Mouse (Mus musculus): ENCODE data around the gene Ttc30b.
"Not testable (repeated sequence)": the region's sequence is repeated elsewhere in the genome, so short reads cannot be mapped to it uniquely, and the experiment has no call there.

Gene Ttc30b

DNA sequence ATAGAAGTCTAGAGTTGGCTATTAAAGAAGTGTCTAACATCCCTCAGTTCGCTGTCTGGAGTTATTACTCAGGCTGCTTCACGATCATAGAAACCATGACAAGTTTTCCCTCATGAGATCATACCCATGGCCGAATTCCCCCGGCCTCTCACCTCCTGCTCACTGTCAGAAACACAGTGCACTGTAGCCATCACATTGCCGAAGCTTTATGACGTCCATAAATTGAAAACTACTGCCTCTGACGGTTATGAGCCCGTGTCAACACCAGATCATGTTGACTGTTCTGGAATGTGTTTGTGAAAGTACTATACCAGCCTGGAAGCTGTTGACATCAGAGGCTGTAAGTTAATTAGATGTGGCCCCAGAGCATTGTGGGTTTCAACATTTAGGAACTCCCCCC, 12.3 kb upstream of the Ttc30b start:
- no peak for DNase-seq (ENCODE audit: low read depth)

DNA sequence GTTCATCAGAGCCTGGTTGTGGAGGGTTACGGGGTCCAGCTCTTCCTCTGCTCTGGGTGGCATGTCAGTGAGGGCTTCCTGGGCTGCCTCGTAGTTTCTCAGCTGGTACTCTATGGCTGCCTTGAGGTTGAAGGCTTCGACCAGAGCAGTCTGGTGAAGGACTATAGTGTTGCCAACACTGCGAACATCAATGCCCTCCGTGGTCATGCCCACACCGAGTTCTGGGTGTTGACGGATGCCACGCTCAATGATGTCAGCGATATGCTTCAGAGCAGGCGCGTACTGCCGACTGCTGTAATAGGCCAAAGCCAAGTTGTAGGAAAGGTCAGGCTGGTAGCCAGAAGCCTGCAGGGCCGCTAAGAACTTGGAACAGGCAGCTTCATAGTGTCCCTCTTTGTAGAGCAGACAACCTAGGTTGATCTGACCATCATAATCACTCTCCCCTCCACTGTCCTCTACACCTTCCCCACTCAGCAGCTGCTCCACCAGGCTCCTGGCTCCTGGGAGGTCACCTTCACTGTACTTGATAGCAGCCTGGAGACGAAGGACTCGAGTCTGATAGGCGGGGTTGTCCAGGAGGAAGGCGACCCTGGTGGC, 767 bp downstream of the Ttc30b start:
- peak; percentile 12 for DNase-seq (ENCODE audit: low read depth)

GRCm38 (mm10) chr2:75936685-75937084, 1.7 kb downstream of the Ttc30b start:
- DNase-seq (ENCODE audit: low read depth) = not testable (repeated sequence)

- no peak for DNase-seq (ENCODE audit: low read depth)
These were observed 4.8 kb downstream of the Ttc30b start for GRCm38 (mm10) chr2:75933541-75933940.

GRCm38 (mm10) chr2:75930941-75931340, 7.4 kb downstream of the Ttc30b start:
- DNase-seq (ENCODE audit: low read depth) = no peak

DNA sequence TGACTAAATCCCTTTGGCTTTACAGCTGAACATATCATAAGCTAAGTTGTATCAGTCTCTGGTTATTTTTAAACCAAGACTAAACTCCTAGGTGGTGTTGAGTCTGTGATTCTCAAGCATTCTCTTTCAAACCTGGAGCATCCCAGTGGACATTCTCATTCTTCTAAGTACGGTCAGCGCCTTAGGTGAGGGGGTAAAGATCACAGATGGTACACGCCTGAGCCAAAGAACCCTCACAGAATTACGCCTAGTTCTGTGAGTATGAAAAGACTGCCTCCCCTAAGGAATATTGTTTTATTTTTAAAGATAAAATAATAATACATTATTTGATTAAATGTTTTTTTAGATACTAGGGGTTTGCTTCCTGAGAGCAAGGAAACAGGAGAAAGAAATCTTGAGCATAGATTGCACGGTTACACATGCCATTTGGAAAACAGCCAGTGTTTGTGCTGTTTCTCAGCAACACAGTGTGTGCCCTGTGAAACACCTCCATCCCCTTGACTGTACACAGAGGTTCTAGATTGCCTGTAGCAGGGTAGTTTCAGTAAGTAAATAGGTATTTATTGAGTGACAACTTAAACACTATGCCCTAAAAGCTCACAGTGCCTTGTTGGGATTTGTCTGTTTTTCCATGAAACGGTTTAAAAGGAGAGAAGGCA, 8.5 kb downstream of the Ttc30b start:
- DNase-seq (ENCODE audit: low read depth) = no peak

DNA sequence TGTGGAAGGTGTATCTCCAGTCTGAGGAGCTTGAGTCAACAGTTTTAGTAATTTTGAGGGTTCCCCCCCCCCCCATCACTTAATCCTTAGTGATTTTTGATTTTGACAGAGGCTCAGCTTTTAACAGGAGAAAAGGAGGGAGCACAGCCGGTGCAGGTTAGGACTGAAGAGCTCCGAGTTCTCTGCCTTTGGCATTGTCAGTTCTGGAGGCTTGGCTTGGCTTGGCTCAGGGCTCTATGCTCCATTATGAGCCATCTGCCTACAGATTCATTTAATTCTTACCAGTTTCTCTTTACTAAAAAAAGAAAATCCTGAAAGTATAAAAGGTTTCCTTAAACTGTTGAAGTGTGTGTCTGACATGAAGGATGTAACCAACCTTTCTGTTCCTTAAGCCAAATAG, 9.2 kb downstream of the Ttc30b start:
- no peak for DNase-seq (ENCODE audit: low read depth)

- DNase-seq (ENCODE audit: low read depth) = no peak
These were observed 10.4 kb downstream of the Ttc30b start for GRCm38 (mm10) chr2:75928011-75928410.

- no peak for DNase-seq (ENCODE audit: low read depth)
These were observed 12.3 kb downstream of the Ttc30b start for GRCm38 (mm10) chr2:75926061-75926460.

GRCm38 (mm10) chr2:75923807-75924340, 14.5 kb downstream of the Ttc30b start:
- DNase-seq (ENCODE audit: low read depth) = no peak

DNA sequence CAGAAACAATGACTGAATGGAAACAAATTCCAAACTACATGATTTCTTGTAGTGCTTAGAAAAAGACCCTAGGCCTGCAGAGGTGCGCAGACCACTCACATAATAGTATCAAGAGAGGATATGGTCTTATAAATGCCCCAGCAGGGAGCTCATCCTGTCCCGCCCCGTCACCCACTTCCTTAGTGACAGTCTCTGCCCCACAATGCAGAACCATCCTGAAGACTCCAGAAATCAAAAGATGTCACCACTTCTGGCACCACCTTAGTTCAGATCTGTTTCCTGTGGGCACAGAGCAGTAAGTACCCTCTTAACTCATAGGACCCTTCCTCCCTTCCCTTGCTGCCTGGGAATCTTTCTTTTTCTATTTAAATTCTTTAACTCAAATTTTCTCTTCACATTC, 23.3 kb downstream of the Ttc30b start:
- DNase-seq (ENCODE audit: low read depth) = peak; percentile 17

GRCm38 (mm10) chr2:75907142-75907541, 31.2 kb downstream of the Ttc30b start:
- DNase-seq (ENCODE audit: low read depth) = peak; percentile 30

DNA sequence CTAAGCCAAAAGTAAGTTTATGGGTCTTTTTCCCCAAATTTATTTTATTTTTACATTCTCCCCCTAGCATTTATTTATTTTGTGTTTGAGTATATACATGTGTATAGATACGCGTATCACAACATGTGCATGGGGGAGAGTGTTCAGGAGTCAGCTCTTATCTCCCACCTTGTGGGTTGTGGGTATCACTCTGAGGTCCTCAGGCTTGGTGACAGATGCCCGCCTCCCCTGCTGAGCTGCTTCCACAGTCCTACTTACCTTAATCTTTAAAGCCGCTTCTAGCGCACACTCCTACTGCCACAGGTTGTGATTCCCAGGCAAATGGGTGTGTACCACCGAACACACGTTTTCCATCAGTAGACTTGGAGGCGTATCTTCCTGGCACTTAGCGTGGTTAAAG, 36.5 kb downstream of the Ttc30b start:
- no peak for DNase-seq (ENCODE audit: low read depth)

- DNase-seq (ENCODE audit: low read depth) = no peak
These were observed 38.1 kb downstream of the Ttc30b start for GRCm38 (mm10) chr2:75900281-75900680.

DNA sequence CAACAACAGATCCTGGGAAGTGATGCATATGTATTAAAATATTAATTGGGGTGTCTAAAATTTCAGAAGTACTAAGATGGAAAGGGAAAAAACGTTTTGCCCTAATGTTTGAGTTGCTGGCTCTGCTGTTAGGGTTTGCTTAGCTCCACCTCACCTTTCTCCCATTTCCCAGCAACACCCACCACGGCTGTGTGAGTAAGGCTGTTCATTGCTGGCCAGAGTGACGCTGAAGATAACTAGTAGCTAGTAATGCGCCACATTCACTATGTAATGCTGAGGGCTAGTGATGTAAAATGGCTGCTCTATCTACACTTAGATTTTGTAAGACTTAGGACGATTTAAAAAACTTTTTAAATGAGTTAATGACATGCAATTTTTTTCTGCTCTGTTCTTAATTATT, 42.7 kb downstream of the Ttc30b start:
- no peak for DNase-seq (ENCODE audit: low read depth)

DNA sequence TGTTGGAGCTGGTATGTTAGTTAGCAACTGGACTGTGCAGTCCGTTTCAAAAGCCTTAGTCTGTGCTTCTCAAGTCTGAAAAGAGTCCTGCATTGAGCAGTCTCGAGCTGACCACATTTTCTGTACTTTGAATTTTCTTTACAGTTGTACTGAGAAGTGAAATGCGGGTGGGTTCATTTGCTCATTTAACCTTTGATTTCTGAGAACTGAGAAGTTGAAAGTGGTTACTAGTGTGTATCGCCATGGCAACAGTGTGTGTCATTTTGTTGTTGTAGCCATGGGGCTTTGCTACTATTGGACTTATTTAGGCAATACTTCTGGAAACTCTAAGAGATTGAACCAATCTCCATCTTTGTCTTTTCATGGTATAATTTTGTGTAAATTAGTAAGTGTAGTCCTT, 46.4 kb downstream of the Ttc30b start:
- DNase-seq (ENCODE audit: low read depth) = peak; percentile 70

Measured in naive thymus-derived CD4-positive, alpha-beta T cell, adult 2 months (primary cell).